Mouse (Mus musculus) C2C12 (cell line): ENCODE measurements at regions not wholly inside any gene's neighbourhood (a gene's known extent, or its start where the extent isn't known, plus 50 kb on each side); places are given as distances from the start of the nearest gene placed in this dataset.

Source experiments
- CTCF ChIP-seq: IDR thresholded peaks from one replicate; pipeline ENCODE4 v1.5.1; 2011; ENCODE audit not compliant: control insufficient read depth, insufficient read depth, insufficient read length
- MAX ChIP-seq: IDR thresholded peaks from one replicate; pipeline ENCODE4 v1.6.1; 2011; ENCODE audit warnings: mild to moderate bottlenecking, control low read depth
- MYOD1 ChIP-seq: IDR thresholded peaks from one replicate; pipeline ENCODE4 v1.6.1; 2011; ENCODE audit warnings: low read depth; ENCODE audit not compliant: control insufficient read depth, insufficient read length
- MYOG ChIP-seq: IDR thresholded peaks from one replicate; pipeline ENCODE4 v1.6.1; 2011; ENCODE audit not compliant: control insufficient read depth, insufficient read length; ENCODE audit errors: extremely low read depth
- USF1 ChIP-seq: IDR thresholded peaks from one replicate; pipeline ENCODE4 v1.6.1; 2011; ENCODE audit warnings: low read depth, mild to moderate bottlenecking, control low read depth, moderate library complexity

DNA sequence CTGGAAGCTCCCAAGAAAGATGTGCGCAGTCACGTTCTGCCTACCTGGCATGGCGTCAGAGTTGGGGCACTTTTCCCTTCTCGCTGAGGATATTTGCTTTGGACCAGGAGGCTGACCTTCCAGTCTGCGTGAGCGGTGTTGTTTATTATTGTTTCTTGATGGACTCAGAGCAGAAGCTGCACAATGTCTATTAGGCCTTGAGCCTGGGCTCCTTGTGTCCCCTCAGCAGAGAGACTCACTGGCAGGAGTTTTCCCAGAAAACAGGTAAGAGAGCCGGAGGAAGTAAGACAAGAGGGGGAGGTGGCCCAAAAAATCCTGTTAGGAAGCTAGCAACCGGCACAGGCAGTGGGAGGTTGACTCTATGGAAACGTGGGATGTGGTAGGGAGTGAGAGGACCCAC, 77.6 kb upstream of the Fam174b start:
- no peak for TF ChIP-seq MAX
- TF ChIP-seq CTCF, result no peak
- TF ChIP-seq USF1, result no peak
- TF ChIP-seq MYOD1, result no peak
- TF ChIP-seq MYOG, result no peak
